Comparison of ENCODE assay signal across 8 mouse cellular contexts in the genomic region with DNA sequence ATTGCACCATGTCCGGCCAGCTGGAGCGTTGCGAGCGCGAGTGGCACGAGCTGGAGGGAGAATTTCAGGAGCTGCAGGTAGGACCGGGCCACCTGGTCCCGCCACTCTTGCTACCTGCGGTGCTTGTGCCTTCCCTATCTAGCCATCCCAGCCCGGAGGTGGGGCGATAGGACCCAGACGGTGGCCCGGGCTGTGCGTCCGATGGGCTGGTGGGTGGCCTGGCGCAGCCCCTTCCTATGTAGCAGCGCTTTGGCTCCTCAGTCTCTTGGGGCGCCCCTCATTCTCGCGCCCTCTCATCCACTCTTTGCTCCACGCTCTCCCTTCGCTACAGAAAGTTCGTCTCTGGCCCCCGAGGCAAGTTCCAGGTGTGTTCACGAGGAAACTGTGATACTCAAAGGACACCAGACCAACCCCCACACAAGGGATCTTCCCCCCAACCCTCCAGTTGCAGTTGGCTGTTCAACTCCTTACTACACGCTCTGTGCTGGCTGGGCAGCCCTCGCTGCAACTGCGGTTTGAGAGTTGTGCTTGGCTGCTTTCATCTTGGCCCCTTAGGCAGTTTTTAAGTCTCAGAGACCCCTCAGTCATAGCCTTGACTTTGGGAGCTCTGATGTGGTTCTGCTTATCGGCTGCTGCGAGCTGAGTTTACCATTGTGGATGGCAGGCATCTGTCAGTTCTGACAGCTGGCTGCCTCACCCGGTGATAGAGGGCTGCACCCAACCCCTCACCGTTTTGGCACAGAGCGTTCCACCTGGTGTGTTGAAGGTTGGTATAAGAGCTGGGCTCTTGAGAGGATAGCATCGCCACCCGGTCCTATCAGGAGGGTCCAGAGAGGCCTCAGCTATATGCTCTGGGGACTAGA. TPM values are rescaled to one million over a fixed set of nuclear protein-coding genes. Genes with fewer than 3 reads are reported as not detected.
DNase-seq lines count a peak whose midpoint lies in the region; ATAC-seq and TF ChIP-seq lines count a peak whose summit lies in the region.

No protein-coding gene starts in this region.

- no peak overlapping the region for H3K27ac ChIP-seq in testis, adult 2 months (ENCODE audit: control insufficient read depth, insufficient read depth, low read depth, low read length)
- no peak overlapping the region for H3K27ac ChIP-seq in macrophage
- H3K27ac ChIP-seq in thymus, adult 2 months (ENCODE audit: control insufficient read depth, insufficient read depth, low read length), result peak overlapping the region; percentile 82

- ATAC-seq in hematopoietic stem cell, adult 5-6 weeks (replicated peaks in 1 of 2; ENCODE audit: insufficient read depth in 1 of 2, low FRiP score in 2 of 2, low TSS enrichment in 1 of 2, low read depth in 1 of 2, poor library complexity in 2 of 2, severe bottlenecking in 2 of 2), result peak; percentile 23 to 39; a peak in 3 of 4 replicates

- no peaks in the 10 kb centered on the region for H3K27me3 ChIP-seq in testis, adult 2 months (ENCODE audit: control insufficient read depth, insufficient read depth, low read length)
- no peaks in the 10 kb centered on the region for H3K27me3 ChIP-seq in thymus, adult 2 months (ENCODE audit: control insufficient read depth, insufficient read depth, low read length)

- WGBS in macrophage (ENCODE audit: missing documents), result 5% methylated on average over 35 of the region's 35 CpGs
- 1% methylated on average over 35 of the region's 35 CpGs for WGBS in thymus, adult 2 months

- peaks cover 13% of the 10 kb centered on the region; the same call in 1 of the 2 replicates for H3K79me2 ChIP-seq in macrophage (ENCODE audit: inconsistent target)

- H3K4me1 ChIP-seq in testis, adult 2 months (ENCODE audit: control insufficient read depth, insufficient read depth, low read length), result peaks cover 15% of the 10 kb centered on the region
- H3K4me1 ChIP-seq in thymus, adult 2 months (replicated peaks; ENCODE audit: control insufficient read depth, insufficient read depth, low read length), result peaks cover 23% of the 10 kb centered on the region

- peak; percentile 27; the same call in 1 of the 2 replicates for TF ChIP-seq POLR2A in testis, adult 2 months (IDR thresholded peaks at IDR 0.05; ENCODE audit: control insufficient read depth, low read depth, low read length)
- TF ChIP-seq POLR2A in thymus, adult 2 months (IDR thresholded peaks at IDR 0.05; ENCODE audit: control insufficient read depth, extremely low read depth, insufficient read depth, low read length, poor library complexity), result 0 out of 2 replicates have a peak, but pooled peaks have one; percentile 17

- peak; percentile 72 for DNase-seq in embryo, embryonic 10 days (ENCODE audit: low spot score)
- no peak for DNase-seq in embryo, embryonic 9.5 days (ENCODE audit: extremely low spot score)
- DNase-seq in testis, postnatal 14 days (ENCODE audit: low spot score), result no peak
- DNase-seq in thymus, adult 2 months, result peak; percentile 81
- no peak for DNase-seq in kidney, adult 11 months

- no peaks in the 10 kb centered on the region for H3K36me3 ChIP-seq in testis, adult 2 months (ENCODE audit: control insufficient read depth, insufficient read depth, low read length)
- no peaks in the 10 kb centered on the region for H3K36me3 ChIP-seq in macrophage (ENCODE audit: inconsistent target)
- no peaks in the 10 kb centered on the region for H3K36me3 ChIP-seq in thymus, adult 2 months (ENCODE audit: control insufficient read depth, insufficient read depth, low read length)

- TF ChIP-seq CTCF in testis, adult 2 months (IDR thresholded peaks at IDR 0.05; ENCODE audit: control insufficient read depth, insufficient read depth, insufficient replicate concordance, low read depth, low read length), result no peak
- 0 out of 2 replicates have a peak, but pooled peaks have one; percentile 27 for TF ChIP-seq CTCF in thymus, adult 2 months (IDR thresholded peaks at IDR 0.05; ENCODE audit: borderline replicate concordance, control insufficient read depth, extremely low read depth, insufficient read depth, low read length, poor library complexity)

- H3K4me3 ChIP-seq in testis, adult 2 months (ENCODE audit: control insufficient read depth, low read depth, low read length), result peak overlapping the region; percentile 79
- peak overlapping the region; percentile 49 for H3K4me3 ChIP-seq in macrophage (ENCODE audit: inconsistent target)
- peak overlapping the region; percentile 75 for H3K4me3 ChIP-seq in thymus, adult 2 months (ENCODE audit: control insufficient read depth, insufficient read depth, low read length)

RNA-seq across cellular contexts. Expression of a gene that starts 8.4 kb away (rescaled TPM):
- polyA plus RNA-seq in testis, adult 2 months (2012; rRNA removed), result 0.94 and 1.2 TPM in 2 replicates
- total RNA-seq in hematopoietic stem cell, adult 5-6 weeks (2017), result 0.56 and 2.7 TPM in 2 replicates
- total RNA-seq in macrophage (2018; cell fraction: chromatin; rRNA removed), result 10 to 100 TPM in 22 of 26 experiments, 1 to 10 TPM in 4; 7.3 to 56.2 (median 16.3) TPM
- total RNA-seq in macrophage (2018; cell fraction: cytosol; rRNA removed), result 1 to 10 TPM; 2.4 to 6.0 (median 3.9) TPM
- 10 to 100 TPM in 16 of 26 experiments, 1 to 10 TPM in 10; 5.4 to 27.9 (median 11.3) TPM for total RNA-seq in macrophage (2018; cell fraction: nucleus; rRNA removed)
- 4.5 to 7.4 TPM (median 5.4 TPM) in 3 replicates for polyA plus RNA-seq in macrophage (2018)
- polyA plus RNA-seq in thymus, adult 2 months (2012; rRNA removed), result 43.6 and 45.7 TPM in 2 replicates

RNA-seq across cellular contexts. Expression of a gene that starts 29.8 kb away (rescaled TPM):
- 272 and 285 TPM in 2 replicates for polyA plus RNA-seq in testis, adult 2 months (2012; rRNA removed)
- total RNA-seq in hematopoietic stem cell, adult 5-6 weeks (2017), result 0.25 TPM in 1 of 2 replicates, not detected in the other
- not detected for total RNA-seq in macrophage (2018; cell fraction: chromatin; rRNA removed)
- total RNA-seq in macrophage (2018; cell fraction: cytosol; rRNA removed), result not detected
- not detected for total RNA-seq in macrophage (2018; cell fraction: nucleus; rRNA removed)
- polyA plus RNA-seq in macrophage (2018), result not detected in 3 replicates
- polyA plus RNA-seq in thymus, adult 2 months (2012; rRNA removed), result 0.15 TPM in 1 of 2 replicates, not detected in the other

RNA-seq across cellular contexts. Expression of a gene that starts 55.8 kb away (rescaled TPM):
- 0.78 and 1.1 TPM in 2 replicates for polyA plus RNA-seq in testis, adult 2 months (2012; rRNA removed)
- 7.1 and 12.3 TPM in 2 replicates for total RNA-seq in hematopoietic stem cell, adult 5-6 weeks (2017)
- total RNA-seq in macrophage (2018; cell fraction: chromatin; rRNA removed), result 10 to 100 TPM in 11 of 26 experiments, 1 to 10 TPM in 11, under 1 TPM in 4; 0.31 to 73.6 (median 4.6) TPM
- total RNA-seq in macrophage (2018; cell fraction: cytosol; rRNA removed), result 10 to 100 TPM in 8 of 26 experiments, 1 to 10 TPM in 18; 1.3 to 29.5 (median 2.6) TPM
- 10 to 100 TPM in 13 of 26 experiments, 1 to 10 TPM in 13; 1.2 to 19.8 (median 9.8) TPM for total RNA-seq in macrophage (2018; cell fraction: nucleus; rRNA removed)
- 0.73 to 1.9 TPM (median 0.77 TPM) in 3 replicates for polyA plus RNA-seq in macrophage (2018)
- 45.1 and 51.9 TPM in 2 replicates for polyA plus RNA-seq in thymus, adult 2 months (2012; rRNA removed)

Comparison
In these comparisons a context has a peak if more than half of its experiments do, and no peak if none do; other contexts are left out.
1. DNase-seq: peak in embryo, embryonic 10 days (single experiment) and thymus, adult 2 months (single experiment); none in embryo, embryonic 9.5 days (single experiment), testis, postnatal 14 days (single experiment) and kidney, adult 11 months (single experiment).
2. RNA of a gene that starts 29.8 kb away (polyA plus RNA-seq): 272 to 285 TPM in testis, adult 2 months; 0.15 TPM in thymus, adult 2 months and not detected in macrophage; every median in the first group is over 100 times any median in the second.
3. RNA of a gene that starts 55.8 kb away (polyA plus RNA-seq): 45.1 to 51.9 TPM in thymus, adult 2 months; 0.78 to 1.1 TPM in testis, adult 2 months and 0.73 to 1.9 TPM in macrophage; every median in the first group is over 10 times any median in the second.
4. Peak in every context shown above with its lines, with median percentiles within 50 percentile points of each other: H3K4me3 ChIP-seq.